Mouse (Mus musculus): ENCODE results near the gene Usp22. TPM values are rescaled to one million over a fixed set of nuclear protein-coding genes. Genes with fewer than 3 reads are reported as not detected.

The Usp22 gene
- polyA plus RNA-seq, 1 experiment from 2014 or later = 10.0 TPM

GRCm38 (mm10) chr11:61215936-61216335 lies 41.1 kb upstream of the Usp22 start:
- H3K27me3 ChIP-seq (ENCODE audit: insufficient read depth, low read length) = peaks cover 13% of the 10 kb centered on the region; the same call in 1 of the 2 replicates
- ATAC-seq = no peak
- no peak overlapping the region for H3K4me3 ChIP-seq (ENCODE audit: low read depth, low read length)
- no peak overlapping the region for H3K27ac ChIP-seq (ENCODE audit: low read depth)
- no peak overlapping the region for H3K4me2 ChIP-seq (ENCODE audit: low read depth, low read length)
- TF ChIP-seq EP300 (IDR thresholded peaks at IDR 0.05; ENCODE audit: low read depth) = no peak
- TF ChIP-seq CTCF (IDR thresholded peaks at IDR 0.05; ENCODE audit: low read depth) = no peak
- 86% methylated on average over 3 of the region's 3 CpGs for WGBS (ENCODE audit: insufficient replicate concordance)
- H3K4me1 ChIP-seq (ENCODE audit: insufficient read depth) = no peaks in the 10 kb centered on the region
- H3K9me3 ChIP-seq (ENCODE audit: low read length) = no peaks in the 10 kb centered on the region
- H3K36me3 ChIP-seq (replicated peaks; ENCODE audit: insufficient read depth, low read length) = no peaks in the 10 kb centered on the region
- DNase-seq = no peak
- no peak overlapping the region for H3K9ac ChIP-seq (replicated peaks)

- H3K4me3 ChIP-seq (ENCODE audit: low read depth, low read length) = no peak overlapping the region
- no peaks in the 10 kb centered on the region for H3K36me3 ChIP-seq (replicated peaks; ENCODE audit: insufficient read depth, low read length)
- TF ChIP-seq EP300 (IDR thresholded peaks at IDR 0.05; ENCODE audit: low read depth) = no peak
- TF ChIP-seq CTCF (IDR thresholded peaks at IDR 0.05; ENCODE audit: low read depth) = peak; percentile 52
- no peak overlapping the region for H3K27ac ChIP-seq (ENCODE audit: low read depth)
- no peak overlapping the region for H3K4me2 ChIP-seq (ENCODE audit: low read depth, low read length)
- DNase-seq (peak; percentile 27), ATAC-seq (no peak)
- no peaks in the 10 kb centered on the region for H3K9me3 ChIP-seq (ENCODE audit: low read length)
- WGBS (ENCODE audit: insufficient replicate concordance) = 34% methylated on average over 20 of the region's 20 CpGs
- H3K4me1 ChIP-seq (ENCODE audit: insufficient read depth) = 0 out of 2 replicates have a peak, but pooled peaks cover 3% of the 10 kb centered on the region
- no peak overlapping the region for H3K9ac ChIP-seq (replicated peaks)
- peaks cover 17% of the 10 kb centered on the region; the same call in 1 of the 2 replicates for H3K27me3 ChIP-seq (ENCODE audit: insufficient read depth, low read length)
Measured at GRCm38 (mm10) chr11:61212102-61212501, 37.2 kb upstream of the Usp22 start.

- Histone ChIP-seq H3K9me3 (ENCODE audit: low read length) (no peaks in the 10 kb centered on the region), H3K27ac (ENCODE audit: low read depth) (no peak overlapping the region), H3K9ac (replicated peaks) (no peak overlapping the region), H3K4me1 (ENCODE audit: insufficient read depth) (0 out of 2 replicates have a peak, but pooled peaks cover 3% of the 10 kb centered on the region), H3K4me3 (ENCODE audit: low read depth, low read length) (no peak overlapping the region), H3K36me3 (replicated peaks; ENCODE audit: insufficient read depth, low read length) (no peaks in the 10 kb centered on the region), H3K27me3 (ENCODE audit: insufficient read depth, low read length) (peaks cover 17% of the 10 kb centered on the region; the same call in 1 of the 2 replicates), H3K4me2 (ENCODE audit: low read depth, low read length) (no peak overlapping the region)
- TF ChIP-seq CTCF (IDR thresholded peaks at IDR 0.05; ENCODE audit: low read depth) (no peak), EP300 (IDR thresholded peaks at IDR 0.05; ENCODE audit: low read depth) (no peak)
- 61% methylated on average over 10 of the region's 10 CpGs for WGBS (ENCODE audit: insufficient replicate concordance)
- DNase-seq (no peak), ATAC-seq (no peak)
Measured at GRCm38 (mm10) chr11:61208316-61208715, 33.5 kb upstream of the Usp22 start.

DNA sequence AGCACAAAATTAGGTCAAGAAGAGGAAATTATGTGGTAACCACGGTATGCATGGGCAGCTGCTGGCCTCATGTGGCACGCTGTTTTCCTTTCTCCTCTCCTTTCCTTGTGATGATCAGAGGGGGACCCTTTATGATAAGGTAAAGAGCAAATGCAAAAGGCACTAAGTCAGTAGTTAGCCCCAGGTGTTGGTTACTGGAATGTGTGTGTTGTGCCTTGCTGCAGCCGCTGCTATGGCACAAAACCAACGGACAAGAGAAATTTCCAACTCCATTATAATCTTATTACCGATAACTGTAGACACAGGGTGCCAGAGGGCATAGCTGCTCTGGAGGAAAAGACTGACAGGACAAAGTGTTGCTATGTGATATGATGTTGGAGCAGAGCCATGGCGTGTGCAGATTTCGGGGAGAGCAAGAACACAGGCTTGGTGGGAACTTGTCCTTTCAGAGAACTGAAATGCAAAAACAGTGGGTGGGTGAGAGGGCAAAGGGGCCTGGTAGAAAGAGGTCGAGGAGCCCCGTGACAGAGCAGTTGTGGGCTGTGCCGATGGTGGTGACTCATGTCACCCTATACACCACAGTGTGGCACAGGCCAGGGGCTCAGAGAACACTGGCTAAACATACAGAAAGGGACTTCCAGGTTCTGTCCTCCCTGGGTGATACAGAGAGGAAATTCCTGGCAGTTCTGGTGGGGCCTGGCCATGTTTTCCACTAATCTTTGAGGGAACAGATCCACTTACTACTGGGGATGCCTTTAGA lies 32.8 kb upstream of the Usp22 start, which contains the start of gene Aldh3a1:
Gene Aldh3a1 (plus strand): TSS at position 51 of the 760 bp plus-strand sequence.
- Histone ChIP-seq H3K27me3 (ENCODE audit: insufficient read depth, low read length) (peaks cover 17% of the 10 kb centered on the region; the same call in 1 of the 2 replicates), H3K9me3 (ENCODE audit: low read length) (no peaks in the 10 kb centered on the region), H3K4me2 (ENCODE audit: low read depth, low read length) (no peak within 1 kb of the TSS), H3K4me1 (ENCODE audit: insufficient read depth) (0 out of 2 replicates have a peak, but pooled peaks cover 3% of the 10 kb centered on the region), H3K4me3 (ENCODE audit: low read depth, low read length) (no peak within 1 kb of the TSS), H3K9ac (replicated peaks) (no peak within 1 kb of the TSS), H3K36me3 (replicated peaks; ENCODE audit: insufficient read depth, low read length) (no peaks in the 10 kb centered on the region), H3K27ac (ENCODE audit: low read depth) (no peak within 1 kb of the TSS)
- TF ChIP-seq CTCF (IDR thresholded peaks at IDR 0.05; ENCODE audit: low read depth) = no peak
- TF ChIP-seq EP300 (IDR thresholded peaks at IDR 0.05; ENCODE audit: low read depth) = no peak
- ATAC-seq (no peak), DNase-seq (no peak)
- 62% methylated on average over 10 of the region's 10 CpGs for WGBS (ENCODE audit: insufficient replicate concordance)

GRCm38 (mm10) chr11:61206136-61206535 lies 31.3 kb upstream of the Usp22 start:
- 86% methylated on average over 3 of the region's 3 CpGs for WGBS (ENCODE audit: insufficient replicate concordance)
- Histone ChIP-seq H3K9me3 (ENCODE audit: low read length) (no peaks in the 10 kb centered on the region), H3K36me3 (replicated peaks; ENCODE audit: insufficient read depth, low read length) (no peaks in the 10 kb centered on the region), H3K27me3 (ENCODE audit: insufficient read depth, low read length) (0 out of 2 replicates have a peak, but pooled peaks cover 3% of the 10 kb centered on the region), H3K27ac (ENCODE audit: low read depth) (no peak overlapping the region), H3K4me3 (ENCODE audit: low read depth, low read length) (no peak overlapping the region), H3K9ac (replicated peaks) (no peak overlapping the region), H3K4me1 (ENCODE audit: insufficient read depth) (0 out of 2 replicates have a peak, but pooled peaks cover 3% of the 10 kb centered on the region), H3K4me2 (ENCODE audit: low read depth, low read length) (no peak overlapping the region)
- no peak for DNase-seq
- no peak for TF ChIP-seq CTCF (IDR thresholded peaks at IDR 0.05; ENCODE audit: low read depth)
- no peak for TF ChIP-seq EP300 (IDR thresholded peaks at IDR 0.05; ENCODE audit: low read depth)
- ATAC-seq = no peak

- WGBS (ENCODE audit: insufficient replicate concordance) = 85% methylated on average over 9 of the region's 10 CpGs
- no peak overlapping the region for H3K27ac ChIP-seq (ENCODE audit: low read depth)
- H3K4me3 ChIP-seq (ENCODE audit: low read depth, low read length) = no peak overlapping the region
- no peaks in the 10 kb centered on the region for H3K36me3 ChIP-seq (replicated peaks; ENCODE audit: insufficient read depth, low read length)
- DNase-seq (no peak), ATAC-seq (no peak)
- 0 out of 2 replicates have a peak, but pooled peaks cover 3% of the 10 kb centered on the region for H3K4me1 ChIP-seq (ENCODE audit: insufficient read depth)
- TF ChIP-seq EP300 (IDR thresholded peaks at IDR 0.05; ENCODE audit: low read depth) (no peak), CTCF (IDR thresholded peaks at IDR 0.05; ENCODE audit: low read depth) (no peak)
- H3K9me3 ChIP-seq (ENCODE audit: low read length) = no peaks in the 10 kb centered on the region
- no peak overlapping the region for H3K9ac ChIP-seq (replicated peaks)
- no peak overlapping the region for H3K4me2 ChIP-seq (ENCODE audit: low read depth, low read length)
- 0 out of 2 replicates have a peak, but pooled peaks cover 3% of the 10 kb centered on the region for H3K27me3 ChIP-seq (ENCODE audit: insufficient read depth, low read length)
Measured at GRCm38 (mm10) chr11:61205167-61205950, 30.5 kb upstream of the Usp22 start.
